ENCODE assay signal across 14 mouse cellular contexts in genomic region chr5:105636484-105637191, GRCm38 (mm10).
DNase-seq lines count a peak whose midpoint lies in the region; ATAC-seq and TF ChIP-seq lines count a peak whose summit lies in the region.
"Had no signal": no experiment of that assay in that cellular context is flagged by ENCODE, and none has a peak within 500 bp of the region (broad histone marks: within the 10 kb centered on the region; RNA-seq: fewer than 3 reads in every experiment).

No protein-coding gene starts in this region.

- WGBS in lung, embryonic 15.5 days, result 62% methylated on average over 11 of the region's 11 CpGs

- CTCF ChIA-PET in Patski (lab: Charles Lee), result interaction anchor here (0.8 to 2.2 kb wide), 4 partner anchors 11 to 147 kb away, joined by 3 to 10 read pairs (median 4); no protein-coding TSS in a partner anchor

- POLR2A ChIA-PET in Patski (lab: Charles Lee), result interaction anchor here (1.0 kb wide), 1 partner anchor 229 kb away, joined by 3 read pairs; no protein-coding TSS in a partner anchor

- no peak overlapping the region for H3K9ac ChIP-seq in lung, embryonic 15.5 days
- H3K9ac ChIP-seq: forebrain, postnatal 0 days; liver, embryonic 12.5 days had no signal

- H3K27ac ChIP-seq in lung, embryonic 15.5 days, result no peak overlapping the region
- H3K27ac ChIP-seq: left cerebral cortex, adult 2 months; liver, embryonic 12.5 days; midbrain, embryonic 10.5 days had no signal

- H3K4me1 ChIP-seq in lung, embryonic 15.5 days, result no peaks in the 10 kb centered on the region
- H3K4me1 ChIP-seq: liver, embryonic 12.5 days; midbrain, embryonic 10.5 days had no signal

- no peak overlapping the region for H3K4me2 ChIP-seq in lung, embryonic 15.5 days
- H3K4me2 ChIP-seq: liver, embryonic 12.5 days had no signal

- no peak overlapping the region for H3K4me3 ChIP-seq in lung, embryonic 15.5 days
- H3K4me3 ChIP-seq: left cerebral cortex, adult 2 months; liver, embryonic 12.5 days; midbrain, embryonic 10.5 days had no signal

- intact Hi-C loops in heart, postnatal 25 days (cut with DNase I), result no loop called here

- peak; percentile 35; the same call in 1 of the 2 replicates for ATAC-seq in lung, embryonic 15.5 days (ENCODE audit: borderline replicate concordance, extremely low read depth, low FRiP score, low TSS enrichment)
- ATAC-seq in Patski, result peak; percentile 93
- ATAC-seq: forebrain, postnatal 0 days; liver, embryonic 12.5 days had no signal

- no peak for TF ChIP-seq CTCF in Patski (IDR thresholded peaks at IDR 0.05)

- H3K27me3 ChIP-seq in lung, embryonic 15.5 days, result no peaks in the 10 kb centered on the region
- H3K27me3 ChIP-seq in Patski, result no peaks in the 10 kb centered on the region
- H3K27me3 ChIP-seq: liver, embryonic 12.5 days had no signal

- no peaks in the 10 kb centered on the region for H3K9me3 ChIP-seq in lung, embryonic 15.5 days
- H3K9me3 ChIP-seq: G1E; liver, embryonic 12.5 days; midbrain, embryonic 10.5 days had no signal

- no peak for DNase-seq in lung, postnatal 10 days
- peak; percentile 92 for DNase-seq in Patski (ENCODE audit: low read depth, low spot score)
- DNase-seq in heart, postnatal 25 days (ENCODE audit: low spot score), result peak; percentile 40
- peak; percentile 63 for DNase-seq in thymus, postnatal 14 days
- no peak for DNase-seq in embryo, embryonic 11 days
- DNase-seq in right cerebral cortex, postnatal 10 days (ENCODE audit: low spot score in 2 of 2), result no peak
- DNase-seq in adrenal gland, adult (ENCODE audit: inconsistent age in 2 of 2, low spot score in 1 of 2), result no peak
- DNase-seq: forebrain, postnatal 0 days; kidney, adult 2 months had no signal

- in situ Hi-C loops in Patski (cut with MboI; ENCODE audit: low pct_unique_long_range_greater_than_20kb), result no loop called here

- no peaks in the 10 kb centered on the region for H3K36me3 ChIP-seq in lung, embryonic 15.5 days
- H3K36me3 ChIP-seq: G1E; liver, embryonic 12.5 days; midbrain, embryonic 10.5 days had no signal

Comparison
In these comparisons a context has a peak if more than half of its experiments do, and no peak if none do; other contexts are left out.
1. DNase-seq: peak in Patski (single experiment), heart, postnatal 25 days (single experiment) and thymus, postnatal 14 days (single experiment); none in lung, postnatal 10 days (single experiment), embryo, embryonic 11 days (single experiment), right cerebral cortex, postnatal 10 days (0 of 2) and adrenal gland, adult (0 of 2).